8 mouse cellular contexts compared by ENCODE assay signal in genomic region chr14:106439282-106439681, GRCm38 (mm10).
DNase-seq lines count a peak whose midpoint lies in the region; ATAC-seq lines count a peak whose summit lies in the region.

No protein-coding gene starts in this region.

- H3K36me3 ChIP-seq in midbrain, embryonic 10.5 days: no peaks in the 10 kb centered on the region
- H3K36me3 ChIP-seq in midbrain, embryonic 16.5 days (ENCODE audit: control insufficient read depth, insufficient read depth, low read length): no peaks in the 10 kb centered on the region
- no peaks in the 10 kb centered on the region for H3K36me3 ChIP-seq in forebrain, embryonic 13.5 days (ENCODE audit: poor library complexity, severe bottlenecking)
- H3K36me3 ChIP-seq in hindbrain, embryonic 14.5 days (replicated peaks; ENCODE audit: control insufficient read depth, insufficient read depth): no peaks in the 10 kb centered on the region
- no peaks in the 10 kb centered on the region for H3K36me3 ChIP-seq in midbrain, embryonic 12.5 days

- no peaks in the 10 kb centered on the region for H3K9me3 ChIP-seq in midbrain, embryonic 10.5 days (replicated peaks)
- H3K9me3 ChIP-seq in midbrain, embryonic 16.5 days (replicated peaks; ENCODE audit: control insufficient read depth, low read length, poor library complexity, severe bottlenecking): no peaks in the 10 kb centered on the region
- no peaks in the 10 kb centered on the region for H3K9me3 ChIP-seq in forebrain, embryonic 13.5 days (replicated peaks)
- no peaks in the 10 kb centered on the region for H3K9me3 ChIP-seq in hindbrain, embryonic 14.5 days (ENCODE audit: control insufficient read depth, low read length)
- H3K9me3 ChIP-seq in midbrain, embryonic 12.5 days: no peaks in the 10 kb centered on the region

- 25% methylated on average over 5 of the region's 5 CpGs for WGBS in midbrain, embryonic 10.5 days
- WGBS in midbrain, embryonic 16.5 days: 14% methylated on average over 5 of the region's 5 CpGs
- 19% methylated on average over 5 of the region's 5 CpGs for WGBS in forebrain, embryonic 13.5 days
- 25% methylated on average over 5 of the region's 5 CpGs for WGBS in hindbrain, embryonic 14.5 days
- WGBS in midbrain, embryonic 12.5 days: 16% methylated on average over 5 of the region's 5 CpGs

- peak; percentile 34 for DNase-seq in midbrain, embryonic 10.5 days (ENCODE audit: low spot score)
- peak; percentile 45 for DNase-seq in brain, embryonic 18.5 days (ENCODE audit: low read depth, low spot score)
- DNase-seq in hindbrain, embryonic 14.5 days (ENCODE audit: low spot score): peak; percentile 86
- peak; percentile 24 for DNase-seq in left cerebral cortex, adult 11 months (ENCODE audit: low spot score)
- peak; percentile 32 for DNase-seq in thymus, postnatal 0 days (ENCODE audit: low spot score)

- no peaks in the 10 kb centered on the region for H3K4me1 ChIP-seq in midbrain, embryonic 10.5 days
- H3K4me1 ChIP-seq in midbrain, embryonic 16.5 days (ENCODE audit: control insufficient read depth, insufficient read depth, low read length): no peaks in the 10 kb centered on the region
- no peaks in the 10 kb centered on the region for H3K4me1 ChIP-seq in forebrain, embryonic 13.5 days
- H3K4me1 ChIP-seq in hindbrain, embryonic 14.5 days (replicated peaks; ENCODE audit: control insufficient read depth, insufficient read depth, low read length): no peaks in the 10 kb centered on the region
- no peaks in the 10 kb centered on the region for H3K4me1 ChIP-seq in midbrain, embryonic 12.5 days

- no peak overlapping the region for H3K4me2 ChIP-seq in midbrain, embryonic 16.5 days (ENCODE audit: low read length)
- H3K4me2 ChIP-seq in forebrain, embryonic 13.5 days: no peak overlapping the region
- no peak overlapping the region for H3K4me2 ChIP-seq in hindbrain, embryonic 14.5 days (replicated peaks)
- no peak overlapping the region for H3K4me2 ChIP-seq in midbrain, embryonic 12.5 days (replicated peaks)

- no peak overlapping the region for H3K9ac ChIP-seq in midbrain, embryonic 16.5 days (ENCODE audit: low read depth, low read length)
- H3K9ac ChIP-seq in forebrain, embryonic 13.5 days: no peak overlapping the region
- no peak overlapping the region for H3K9ac ChIP-seq in hindbrain, embryonic 14.5 days
- no peak overlapping the region for H3K9ac ChIP-seq in midbrain, embryonic 12.5 days (replicated peaks)

- H3K27ac ChIP-seq in midbrain, embryonic 10.5 days (replicated peaks): no peak overlapping the region
- H3K27ac ChIP-seq in midbrain, embryonic 16.5 days (ENCODE audit: low read length): no peak overlapping the region
- H3K27ac ChIP-seq in forebrain, embryonic 13.5 days: no peak overlapping the region
- H3K27ac ChIP-seq in hindbrain, embryonic 14.5 days: no peak overlapping the region
- H3K27ac ChIP-seq in midbrain, embryonic 12.5 days (replicated peaks): no peak overlapping the region

- H3K4me3 ChIP-seq in midbrain, embryonic 10.5 days: no peak overlapping the region
- no peak overlapping the region for H3K4me3 ChIP-seq in midbrain, embryonic 16.5 days (ENCODE audit: low read depth, low read length)
- no peak overlapping the region for H3K4me3 ChIP-seq in forebrain, embryonic 13.5 days
- no peak overlapping the region for H3K4me3 ChIP-seq in hindbrain, embryonic 14.5 days (replicated peaks; ENCODE audit: low read length)
- H3K4me3 ChIP-seq in midbrain, embryonic 12.5 days: no peak overlapping the region

- no peak for ATAC-seq in midbrain, embryonic 16.5 days
- peak; percentile 89 for ATAC-seq in forebrain, embryonic 13.5 days
- peak; percentile 72; the same call in 1 of the 2 replicates for ATAC-seq in hindbrain, embryonic 14.5 days (ENCODE audit: low FRiP score)
- ATAC-seq in midbrain, embryonic 12.5 days (ENCODE audit: low FRiP score, low read depth): peak; percentile 85

- H3K27me3 ChIP-seq in midbrain, embryonic 10.5 days (ENCODE audit: low read depth, poor library complexity, severe bottlenecking): no peaks in the 10 kb centered on the region
- no peaks in the 10 kb centered on the region for H3K27me3 ChIP-seq in midbrain, embryonic 16.5 days (ENCODE audit: control insufficient read depth, insufficient read depth, low read depth, low read length)
- no peaks in the 10 kb centered on the region for H3K27me3 ChIP-seq in forebrain, embryonic 13.5 days
- no peaks in the 10 kb centered on the region for H3K27me3 ChIP-seq in hindbrain, embryonic 14.5 days (ENCODE audit: control insufficient read depth, insufficient read depth, low read length)
- no peaks in the 10 kb centered on the region for H3K27me3 ChIP-seq in midbrain, embryonic 12.5 days

Comparison
In these comparisons a context has a peak if more than half of its experiments do, and no peak if none do; other contexts are left out.
1. DNase-seq: peak in every context shown above with its lines; median percentile 86 in hindbrain, embryonic 14.5 days; 45 in brain, embryonic 18.5 days; 34 in midbrain, embryonic 10.5 days; 32 in thymus, postnatal 0 days; 24 in left cerebral cortex, adult 11 months.